Mouse (Mus musculus) kidney, adult 2 months (tissue): Measurements from ENCODE around the gene Tacc3.

Experiments
- CTCF ChIP-seq: fragments of 200-500 bp; conservative IDR thresholded peaks from 2 replicates; pipeline ENCODE4 v1.5.1; 2011; ENCODE audit warnings: low read depth, mild to moderate bottlenecking, control low read depth, low read length, moderate library complexity, mixed read lengths; ENCODE audit not compliant: insufficient read depth, insufficient read length
- POLR2A ChIP-seq: fragments of 200-500 bp; IDR thresholded peaks from one replicate; pipeline ENCODE4 v1.6.1; 2011; ENCODE audit warnings: low read depth, low read length, control low read depth

DNA sequence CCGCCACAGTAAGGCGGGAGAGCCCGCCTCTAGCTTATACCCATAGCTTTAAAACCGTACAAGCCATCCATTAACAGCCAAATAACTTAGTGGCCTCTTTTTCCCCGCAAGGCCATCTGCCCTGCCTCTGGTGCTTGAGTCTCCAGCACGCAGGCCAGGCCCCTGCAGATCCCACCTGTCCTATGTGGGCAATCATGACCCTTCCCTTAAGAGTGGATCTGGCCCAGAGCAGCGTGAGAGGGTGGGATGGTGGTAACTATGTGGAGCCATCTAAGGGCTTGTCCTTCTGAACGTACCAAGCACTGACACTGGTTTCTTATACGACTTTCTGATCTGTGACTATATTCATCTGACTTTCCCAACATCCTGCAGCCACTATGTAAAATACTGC, 5.2 kb upstream of the Tacc3 start:
- TF ChIP-seq CTCF, result no peak
- TF ChIP-seq POLR2A, result no peak
